Mouse (Mus musculus): ENCODE measurements around the gene Vps72.
"Not testable (repeated sequence)": the region's sequence is repeated elsewhere in the genome, so short reads cannot be mapped to it uniquely, and the experiment has no call there.

Vps72 gene

DNA sequence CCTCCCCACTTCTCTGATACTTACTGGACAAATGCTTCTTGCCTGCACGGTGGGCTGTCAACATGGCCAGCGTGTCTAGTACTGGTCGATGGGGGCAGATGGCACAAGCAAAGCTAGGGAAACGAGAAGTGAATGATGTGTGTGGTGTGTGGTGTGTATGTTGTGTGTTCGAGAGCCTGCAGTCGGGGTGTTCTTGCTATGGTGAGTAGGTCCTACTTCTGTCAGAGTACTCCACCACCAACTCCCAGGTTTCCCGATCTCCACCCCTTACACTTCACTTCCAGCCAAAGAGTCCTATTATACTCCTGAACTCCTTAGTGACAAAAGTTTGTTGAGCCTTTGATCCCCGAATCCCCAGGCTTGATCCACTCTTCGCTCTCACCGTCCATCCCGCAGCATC, 22.4 kb downstream of the Vps72 start:
- no peak for DNase-seq (ENCODE audit: extremely low spot score, low read depth, low spot score)

DNA sequence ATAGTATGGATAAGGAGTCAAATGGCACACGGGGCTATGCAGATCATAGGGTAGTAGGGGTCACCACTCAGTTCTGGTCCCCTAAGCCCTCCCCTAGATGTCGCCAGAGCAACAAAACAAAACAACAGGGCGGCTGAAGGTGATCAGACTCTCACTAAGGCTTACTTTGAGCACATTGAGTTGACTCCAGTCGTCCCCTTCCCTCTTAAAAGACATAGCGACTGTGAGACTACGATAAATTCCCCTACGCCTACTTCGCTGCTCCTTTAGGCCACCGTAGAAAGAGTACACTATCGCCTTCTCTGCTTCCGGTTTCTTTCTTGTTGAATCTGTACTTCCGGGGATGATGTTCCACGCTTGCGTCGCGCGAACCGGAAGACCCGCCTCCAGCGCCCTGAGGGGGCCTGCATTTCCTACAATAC, 22.9 kb downstream of the Vps72 start, which contains the start of the genes Scnm1 and Lysmd1:
Gene Scnm1 (minus strand): TSS at position 332 of the 422 bp plus-strand sequence.
Gene Lysmd1 (plus strand): TSS at position 409 of the 422 bp plus-strand sequence.
- DNase-seq (ENCODE audit: extremely low spot score, low read depth, low spot score): peak; percentile 94

DNA sequence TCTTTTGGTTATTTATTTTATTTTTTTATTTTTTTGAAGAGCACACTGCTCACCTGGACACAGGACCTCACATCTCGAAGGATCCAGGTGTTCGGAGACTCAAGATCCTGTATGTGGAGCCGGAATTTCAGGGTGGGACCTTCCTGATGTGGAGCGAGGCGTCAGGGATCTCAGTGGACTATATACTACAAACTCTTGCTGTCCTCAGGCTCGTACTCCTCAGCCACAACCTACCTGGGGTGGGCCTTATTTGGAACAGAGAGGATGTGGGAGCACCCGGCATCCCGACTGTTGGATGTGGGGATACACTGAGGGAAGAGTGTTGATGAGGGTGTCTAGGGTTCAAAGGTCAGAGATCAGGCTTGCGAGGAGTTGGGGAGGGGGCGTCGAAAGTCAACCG, 23.3 kb downstream of the Vps72 start:
- DNase-seq (ENCODE audit: extremely low spot score, low read depth, low spot score): not testable (repeated sequence)

DNA sequence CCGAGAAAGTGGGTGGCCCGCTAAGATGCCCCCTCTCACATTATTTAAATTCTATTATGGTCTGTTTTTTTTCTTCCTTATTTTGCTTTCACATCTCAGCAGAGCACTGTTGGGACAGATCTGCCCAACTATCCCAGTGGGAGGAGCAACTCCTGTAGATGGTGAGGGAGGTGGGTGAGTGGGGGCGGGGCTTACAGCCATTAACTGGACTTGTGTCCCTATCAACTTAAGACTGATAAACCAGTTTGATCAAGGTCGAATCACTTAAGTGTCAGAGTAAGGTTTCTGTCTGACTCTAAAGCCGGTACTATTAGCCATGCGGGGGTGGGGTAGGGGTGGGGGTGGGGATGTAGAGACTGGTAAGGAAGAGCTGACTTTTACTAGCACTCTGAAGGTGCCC, 24.2 kb downstream of the Vps72 start:
- DNase-seq (ENCODE audit: extremely low spot score, low read depth, low spot score): no peak

DNA sequence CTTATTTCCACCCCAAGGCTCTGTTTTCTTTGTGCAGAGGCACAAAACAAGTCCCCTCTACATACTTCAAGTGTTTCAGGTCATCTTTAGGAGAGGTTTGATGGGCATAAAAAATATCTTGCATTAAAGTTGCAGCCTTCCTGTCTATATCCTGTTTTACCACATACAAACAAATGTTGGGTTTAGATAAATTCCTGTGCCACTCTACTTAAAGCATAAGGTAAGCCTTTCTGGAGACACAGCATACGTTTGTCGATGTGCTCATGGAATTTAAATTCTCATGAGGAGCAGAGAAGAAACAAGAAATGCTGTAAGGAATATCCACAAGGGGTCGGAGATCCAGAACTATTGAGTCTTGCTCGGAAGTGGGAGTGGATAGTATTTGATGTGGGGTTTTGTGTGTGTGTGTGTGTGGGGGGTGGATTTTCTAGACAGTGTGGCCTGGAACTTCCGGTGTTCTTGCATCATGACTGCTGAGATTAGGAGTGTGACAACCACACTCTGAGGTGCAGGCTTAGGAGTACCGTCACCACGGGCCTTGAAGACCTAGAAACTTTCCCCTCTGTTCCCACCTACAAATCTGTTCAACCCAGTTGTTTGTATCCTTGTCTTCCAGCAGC, 24.7 kb downstream of the Vps72 start:
- DNase-seq (ENCODE audit: extremely low spot score, low read depth, low spot score): no peak

DNA sequence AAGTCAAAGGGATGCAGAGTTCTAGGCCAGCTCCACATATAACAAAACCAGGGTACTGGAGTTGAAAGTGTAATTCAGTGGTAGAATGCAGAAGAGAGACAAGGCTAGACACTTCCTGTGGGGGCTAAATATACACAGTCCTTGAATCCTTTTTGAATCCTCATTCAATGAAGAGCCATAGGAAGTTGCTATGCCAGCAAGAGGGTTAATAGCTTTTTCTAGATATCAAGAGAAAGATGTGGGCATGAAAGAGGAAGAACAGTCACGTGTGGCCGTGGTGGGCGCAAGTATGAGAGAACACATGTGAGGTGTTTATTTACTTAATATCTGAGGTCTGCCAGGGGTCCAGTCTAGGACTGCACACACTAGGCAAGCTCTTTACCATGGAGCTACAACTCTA, 25.5 kb downstream of the Vps72 start:
- DNase-seq (ENCODE audit: extremely low spot score, low read depth, low spot score): no peak

DNA sequence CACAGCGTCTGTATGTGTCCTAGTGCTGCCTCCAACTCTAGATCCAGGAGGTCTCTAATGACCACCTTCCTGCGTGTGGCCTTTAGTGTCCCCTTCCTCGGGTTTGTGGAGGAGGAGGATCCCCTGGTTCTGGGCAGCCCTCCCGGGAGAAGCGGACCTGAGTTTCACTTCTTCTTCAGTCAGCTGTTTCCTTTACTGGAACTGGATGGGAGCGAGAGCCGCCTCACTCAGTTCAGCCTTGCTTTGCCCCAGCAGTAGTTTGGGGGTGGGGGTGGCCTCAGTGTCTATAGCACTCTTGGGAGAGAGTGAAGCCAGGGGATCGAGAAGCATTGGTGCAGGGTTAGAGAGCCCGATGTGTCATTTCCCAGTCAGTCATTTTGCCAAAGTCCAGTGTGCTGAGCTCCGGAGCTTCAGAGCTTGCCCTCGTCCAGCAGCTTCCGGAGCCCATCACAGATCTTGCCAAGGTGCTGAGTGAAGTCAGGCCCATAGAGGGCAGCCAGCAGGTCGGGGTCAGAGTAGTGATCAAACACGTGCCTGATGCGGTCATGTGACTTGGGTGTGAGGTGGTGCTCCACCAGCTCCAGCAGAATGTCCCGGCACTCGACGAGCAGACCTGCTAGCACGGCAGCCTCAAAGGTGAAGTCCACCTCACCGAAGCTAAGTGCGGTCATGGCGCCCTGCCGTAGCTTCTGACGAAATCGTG, 28.9 kb downstream of the Vps72 start:
- DNase-seq (ENCODE audit: extremely low spot score, low read depth, low spot score): no peak

DNA sequence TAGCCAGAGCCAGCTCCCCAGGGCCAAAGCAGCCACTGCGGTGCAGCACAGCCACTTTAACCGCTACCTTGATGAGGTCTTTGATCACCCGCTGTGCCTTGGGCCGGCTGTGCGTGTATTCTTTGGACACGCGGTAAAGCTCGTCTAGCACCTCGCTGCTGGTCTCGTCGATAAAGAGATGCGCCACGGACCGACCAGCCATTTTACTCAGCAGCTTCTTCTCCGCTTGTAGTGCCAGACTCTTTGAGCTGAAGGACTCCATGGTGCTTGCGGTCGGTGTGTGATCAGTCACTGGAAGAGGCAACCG, 29.4 kb downstream of the Vps72 start:
- no peak for DNase-seq (ENCODE audit: extremely low spot score, low read depth, low spot score)

DNA sequence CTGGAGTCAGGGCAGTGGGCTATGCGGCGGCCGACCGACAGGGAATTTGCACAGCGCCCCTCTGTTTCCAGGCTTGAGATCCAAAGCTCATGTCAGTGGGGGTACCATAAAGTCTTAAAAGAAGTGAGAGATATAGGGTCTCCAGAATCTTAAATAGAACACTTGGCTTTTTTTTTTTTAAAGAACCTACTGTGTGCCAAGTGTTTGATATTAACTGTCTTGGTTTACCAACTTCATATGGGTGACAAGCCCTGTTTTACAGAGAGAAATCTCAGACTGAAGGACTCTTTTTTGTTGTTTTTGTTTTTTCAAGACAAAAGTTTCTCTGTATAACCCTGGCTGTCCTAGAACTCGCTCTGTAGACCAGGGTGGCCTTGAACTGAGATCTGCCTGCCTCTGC, 30.0 kb downstream of the Vps72 start:
- DNase-seq (ENCODE audit: extremely low spot score, low read depth, low spot score): no peak

DNA sequence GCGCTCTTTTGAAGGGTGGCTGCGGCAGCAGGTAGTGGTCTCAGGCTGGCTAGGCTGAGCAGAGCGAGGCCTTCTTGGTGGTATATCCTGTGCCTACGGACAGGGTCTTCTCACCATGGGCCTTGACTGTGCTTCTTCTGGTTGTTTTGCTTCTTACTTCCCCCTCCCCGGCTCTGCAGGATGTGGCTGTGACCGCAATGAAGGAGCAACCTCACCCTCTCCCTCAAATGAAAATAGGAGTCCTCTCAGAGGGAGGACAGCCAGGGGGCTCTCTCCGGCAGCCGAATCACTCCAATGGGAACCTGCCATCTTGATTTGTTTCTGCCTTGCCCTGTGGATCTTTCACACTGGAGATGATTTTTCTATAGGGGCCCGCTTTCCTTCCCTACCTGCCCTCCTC, 30.7 kb downstream of the Vps72 start:
- no peak for DNase-seq (ENCODE audit: extremely low spot score, low read depth, low spot score)

DNA sequence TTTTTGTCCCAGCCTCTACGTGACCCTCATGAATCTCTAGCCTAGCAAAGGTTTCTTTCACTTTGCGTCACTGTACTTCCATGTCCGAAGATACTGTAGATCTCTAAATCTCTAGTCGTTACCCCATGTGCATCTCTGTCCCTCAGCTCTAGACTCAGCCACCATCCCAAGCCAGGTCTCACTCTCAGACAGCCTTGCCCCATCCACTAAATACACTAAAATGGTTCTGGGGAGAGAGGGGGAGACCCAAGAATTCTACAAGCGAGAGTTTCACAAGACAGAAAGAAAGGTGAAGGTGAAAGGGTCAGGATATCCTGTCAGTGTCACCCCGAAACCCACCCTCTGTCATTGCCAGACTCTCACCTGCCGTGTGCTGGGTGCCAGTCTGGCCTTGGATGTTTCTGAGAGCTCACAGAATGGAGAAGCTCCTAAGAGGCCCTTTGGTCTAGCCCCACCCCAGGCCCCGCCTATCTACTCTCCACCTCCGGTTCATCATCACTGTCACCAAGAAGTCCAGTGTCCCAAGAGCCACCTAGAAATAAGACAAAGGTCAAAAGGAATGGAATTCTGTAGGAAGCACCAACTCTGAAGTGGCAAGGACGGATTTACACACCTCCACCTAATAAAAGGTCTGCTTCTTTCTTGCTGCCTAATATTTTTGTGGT, 31.3 kb downstream of the Vps72 start, which contains the start of gene Tnfaip8l2:
Gene Tnfaip8l2 (minus strand): TSS at position 409 of the 665 bp plus-strand sequence.
- no peak for DNase-seq (ENCODE audit: extremely low spot score, low read depth, low spot score)

DNA sequence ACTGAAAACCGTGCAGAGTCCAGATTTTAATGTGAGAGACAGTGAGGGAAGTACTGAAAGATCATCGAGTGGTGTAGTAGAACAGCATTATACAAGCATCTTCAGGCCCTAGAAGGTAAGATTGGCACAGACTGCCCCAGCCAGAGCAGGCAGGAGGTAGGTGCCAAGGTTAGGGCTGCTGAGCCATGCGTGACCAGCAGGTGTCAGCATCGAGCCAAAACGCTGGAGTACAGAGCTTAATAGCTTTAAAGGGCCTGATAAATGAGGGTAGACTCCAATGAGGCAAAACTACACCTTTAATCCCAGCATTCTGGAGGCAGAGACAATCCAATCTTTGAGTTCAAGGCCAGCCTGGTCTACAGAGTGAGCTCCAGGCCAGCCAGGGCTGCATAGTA, 31.8 kb downstream of the Vps72 start:
- DNase-seq (ENCODE audit: extremely low spot score, low read depth, low spot score): peak; percentile 54

DNA sequence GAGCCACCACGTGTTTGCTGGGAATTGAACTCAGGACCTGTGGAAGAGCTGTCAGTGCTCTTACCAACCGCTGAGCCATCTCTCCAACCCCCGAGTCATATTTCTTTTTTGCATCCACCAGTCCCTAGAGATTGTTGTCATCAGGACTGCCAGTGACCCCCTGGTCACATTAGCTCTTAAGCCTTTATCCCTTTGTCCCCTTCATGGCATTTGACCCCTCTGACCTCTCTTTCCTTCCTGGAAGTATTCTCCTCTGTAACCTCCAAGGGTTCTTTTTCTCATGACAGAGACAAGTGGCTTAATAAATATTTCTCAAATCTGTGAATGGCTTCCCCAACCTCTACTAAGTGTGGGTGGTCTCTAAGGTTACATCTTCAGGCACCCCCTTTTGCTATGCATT, 37.1 kb downstream of the Vps72 start:
- no peak for DNase-seq (ENCODE audit: extremely low spot score, low read depth, low spot score)

DNA sequence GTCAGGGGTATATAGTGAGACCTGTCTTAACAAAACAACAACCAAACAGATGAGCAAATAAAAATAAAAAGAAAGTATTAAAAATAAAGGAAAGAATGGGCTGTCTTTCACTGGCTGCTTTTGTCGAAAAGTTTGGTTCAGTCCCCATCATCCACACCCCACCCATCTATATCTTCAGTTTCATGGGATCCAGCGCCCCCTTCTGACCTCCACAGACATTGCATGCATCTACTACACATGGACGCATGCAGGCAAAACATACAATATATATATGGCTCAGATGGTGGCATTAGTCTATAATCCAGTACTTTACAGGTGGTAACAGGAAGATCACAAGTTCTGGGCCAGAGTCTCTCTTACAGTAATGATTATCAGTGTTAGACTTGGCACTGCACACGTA, 43.1 kb downstream of the Vps72 start:
- DNase-seq (ENCODE audit: extremely low spot score, low read depth, low spot score): no peak

DNA sequence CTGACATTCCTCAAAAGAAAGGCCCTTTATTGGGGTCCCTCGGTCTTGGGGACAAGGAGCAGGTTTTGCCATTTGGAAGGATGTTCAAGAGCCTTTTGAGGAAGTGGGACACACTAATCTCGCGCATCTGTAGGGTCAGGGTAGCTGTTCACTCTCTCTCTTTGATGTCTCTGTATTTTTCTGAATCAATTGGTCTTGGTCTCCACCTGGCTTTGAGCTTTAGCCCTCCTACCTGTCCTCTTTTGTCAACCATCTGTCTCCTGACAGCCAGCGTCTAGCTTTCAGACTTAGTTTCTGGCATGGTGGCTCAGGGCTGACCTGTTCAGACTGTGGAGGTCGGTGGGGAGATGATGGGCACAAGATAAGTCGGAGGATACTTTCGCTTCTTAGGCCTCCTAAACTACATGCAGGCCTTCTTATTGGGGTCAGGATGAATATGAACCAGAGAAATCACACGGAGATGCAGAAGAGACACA, 48.7 kb downstream of the Vps72 start:
- no peak for DNase-seq (ENCODE audit: extremely low spot score, low read depth, low spot score)

DNA sequence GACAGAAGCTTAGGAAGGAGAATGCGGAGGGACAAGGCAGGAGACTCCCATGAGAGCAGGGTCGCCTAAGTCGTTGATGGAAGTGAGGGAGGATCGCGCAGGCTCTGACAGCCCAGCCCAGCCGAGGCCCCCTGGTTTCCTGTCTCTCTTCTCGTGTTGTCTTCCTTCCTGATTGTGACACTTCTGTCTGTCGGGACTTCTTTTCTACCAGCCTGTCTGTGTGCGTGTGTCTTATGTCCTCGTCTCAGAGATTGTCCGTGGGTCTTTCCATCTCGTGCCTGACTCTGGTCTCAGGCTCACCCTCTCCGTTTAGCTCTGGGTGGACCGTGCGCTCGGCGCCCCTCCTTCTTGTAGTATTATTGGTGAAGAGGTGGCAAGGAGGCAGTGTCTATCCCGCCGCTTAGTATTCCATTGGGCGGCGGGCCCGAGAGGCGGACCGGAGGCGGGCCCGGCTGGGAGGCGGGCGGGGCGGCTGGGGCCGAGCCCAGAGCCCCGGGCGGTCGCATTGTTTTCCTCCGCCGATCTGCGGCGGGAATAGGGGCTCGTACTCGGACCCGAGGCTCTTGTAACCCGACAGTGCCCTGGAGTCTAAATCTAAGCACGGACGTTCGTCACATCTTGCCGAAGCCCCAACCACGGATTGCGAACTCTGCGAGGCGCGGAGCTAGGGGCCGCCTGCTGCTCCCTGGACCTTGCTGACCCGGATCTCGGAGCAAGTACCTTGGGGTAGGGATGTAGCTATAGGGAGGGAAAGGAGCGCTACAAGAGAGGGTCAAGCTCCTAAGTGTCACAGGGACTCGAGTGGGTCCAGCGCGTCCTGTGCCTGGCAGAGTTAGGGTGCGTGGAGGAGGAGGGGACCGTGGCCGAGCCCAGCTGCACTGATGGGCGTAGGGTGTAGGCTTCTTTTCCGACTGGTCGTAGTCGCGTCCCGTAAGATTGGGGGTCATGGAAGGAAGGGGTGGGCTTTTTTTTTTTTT, 49.5 kb downstream of the Vps72 start, which contains the start of gene Sema6c:
Gene Sema6c (plus strand): TSS at position 471 of the 977 bp plus-strand sequence.
- DNase-seq (ENCODE audit: extremely low spot score, low read depth, low spot score): peak; percentile 66

DNA sequence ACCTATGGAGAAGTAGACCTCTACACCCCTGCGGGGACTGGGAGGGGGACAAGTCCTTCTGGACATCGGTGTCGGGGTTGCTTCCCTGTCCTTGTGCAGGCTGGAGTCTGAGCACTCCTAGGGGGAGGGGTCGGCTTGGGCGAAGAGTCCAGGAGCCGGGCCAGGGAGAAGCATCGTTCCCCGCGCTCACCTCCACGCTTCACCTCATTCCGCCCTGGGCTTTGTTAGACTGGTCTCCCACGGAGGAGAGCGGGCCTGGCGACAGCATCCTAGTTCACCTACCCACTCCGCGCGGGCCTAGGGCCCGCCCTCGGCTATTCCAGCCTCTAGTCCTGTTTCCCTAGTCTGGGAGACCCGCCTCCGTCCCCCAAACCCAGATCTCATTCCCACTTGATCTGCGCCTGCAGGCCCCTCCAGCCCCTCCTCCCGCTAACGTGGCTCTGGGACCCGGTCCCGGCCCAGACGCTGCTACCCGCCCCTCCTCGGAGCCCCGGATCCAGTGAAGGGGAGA, 50.3 kb downstream of the Vps72 start:
- no peak for DNase-seq (ENCODE audit: extremely low spot score, low read depth, low spot score)

DNA sequence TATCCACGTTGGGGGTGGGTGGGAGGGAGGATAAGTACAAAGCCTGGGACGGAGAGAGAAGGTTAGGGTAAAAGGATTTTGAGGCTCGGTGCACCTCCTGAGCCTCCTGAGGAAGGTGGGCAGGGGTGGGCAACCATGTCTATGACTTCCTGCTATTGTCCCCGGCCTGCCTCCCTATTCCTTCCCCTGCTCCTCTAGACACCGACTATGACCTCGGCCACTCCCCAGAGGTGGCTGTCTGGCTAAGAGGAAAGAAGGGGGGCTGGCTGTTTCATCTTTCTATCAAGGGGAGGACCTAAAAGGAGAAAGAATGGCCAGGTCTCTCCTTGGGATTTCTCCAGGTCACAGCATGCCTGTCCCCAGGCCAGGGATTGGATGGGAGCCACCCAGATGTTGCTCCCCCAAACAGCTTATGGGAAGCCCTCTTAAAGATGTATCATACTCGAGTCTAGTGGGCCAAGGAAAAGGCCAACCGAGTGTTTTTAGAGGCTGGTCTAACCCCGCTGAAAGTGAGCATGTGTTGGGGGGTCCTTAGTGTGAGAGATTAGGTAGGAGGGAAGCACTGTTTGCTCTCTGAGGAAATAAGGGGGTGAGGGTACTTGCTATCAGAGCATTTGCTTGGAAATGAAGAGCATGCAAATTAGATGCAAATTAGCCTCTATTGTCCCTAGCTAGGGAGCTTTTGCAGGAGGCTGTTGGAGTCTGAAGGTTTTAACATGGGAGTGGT, 51.0 kb downstream of the Vps72 start:
- DNase-seq (ENCODE audit: extremely low spot score, low read depth, low spot score): no peak

DNA sequence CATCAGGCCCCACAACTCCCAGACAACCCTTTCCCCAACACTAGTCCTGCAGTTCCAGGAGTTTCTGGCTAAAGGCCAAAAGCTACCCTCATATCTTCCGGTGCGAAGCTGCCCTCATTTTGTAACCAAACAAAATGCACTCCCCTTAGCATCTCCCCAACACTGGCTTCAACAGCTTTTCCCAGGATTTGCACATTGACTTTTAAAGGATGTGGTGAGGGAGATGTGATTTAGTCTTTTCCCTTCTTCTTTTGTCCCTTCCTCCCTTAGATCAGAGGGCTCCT, 51.5 kb downstream of the Vps72 start:
- DNase-seq (ENCODE audit: extremely low spot score, low read depth, low spot score): no peak
